Mouse (Mus musculus): Measurements from ENCODE around the gene Klhl8. TPM values are rescaled to one million over a fixed set of nuclear protein-coding genes. Genes with fewer than 3 reads are reported as not detected.

Klhl8 gene
- total RNA-seq, 2 experiments from 2014 or later, result 18.1 to 21.5 TPM

GRCm38 (mm10) chr5:103918233-103918632 is 7.2 kb upstream of the Klhl8 start:
- intact Hi-C loops (cut with DNase I; ENCODE audit: low total_unique reads), result no loop called here

GRCm38 (mm10) chr5:103917357-103917895 is 6.4 kb upstream of the Klhl8 start:
- no peak for DNase-seq
- intact Hi-C loops (cut with DNase I; ENCODE audit: low total_unique reads), result no loop called here

More at GRCm38 (mm10) chr5:103918233-103918632, 7.2 kb upstream of the Klhl8 start:
- DNase-seq, result no peak

- DNase-seq, result no peak
- intact Hi-C loops (cut with DNase I; ENCODE audit: low total_unique reads), result no loop called here
Observed at GRCm38 (mm10) chr5:103916595-103917356, 5.7 kb upstream of the Klhl8 start.

- intact Hi-C loops (cut with DNase I; ENCODE audit: low total_unique reads), result no loop called here
- DNase-seq, result no peak
Observed at GRCm38 (mm10) chr5:103914335-103915226, 3.5 kb upstream of the Klhl8 start.

GRCm38 (mm10) chr5:103913150-103913549 is 2.1 kb upstream of the Klhl8 start:
- intact Hi-C loops (cut with DNase I; ENCODE audit: low total_unique reads), result no loop called here
- no peak for DNase-seq

GRCm38 (mm10) chr5:103911555-103911954 is 496 bp upstream of the Klhl8 start:
- intact Hi-C loops (cut with DNase I; ENCODE audit: low total_unique reads), result no loop called here
- no peak for DNase-seq

GRCm38 (mm10) chr5:103910156-103910555 is 903 bp downstream of the Klhl8 start:
- DNase-seq, result no peak
- intact Hi-C loops (cut with DNase I; ENCODE audit: low total_unique reads), result no loop called here

GRCm38 (mm10) chr5:103909466-103909865 is 1.6 kb downstream of the Klhl8 start:
- DNase-seq, result no peak
- intact Hi-C loops (cut with DNase I; ENCODE audit: low total_unique reads), result no loop called here

- intact Hi-C loops (cut with DNase I; ENCODE audit: low total_unique reads), result no loop called here
- no peak for DNase-seq
Observed at GRCm38 (mm10) chr5:103908851-103909250, 2.2 kb downstream of the Klhl8 start.

- no peak for DNase-seq
- intact Hi-C loops (cut with DNase I; ENCODE audit: low total_unique reads), result no loop called here
Observed at GRCm38 (mm10) chr5:103907844-103908243, 3.2 kb downstream of the Klhl8 start.

GRCm38 (mm10) chr5:103906173-103906572 is 4.9 kb downstream of the Klhl8 start:
- intact Hi-C loops (cut with DNase I; ENCODE audit: low total_unique reads), result no loop called here
- no peak for DNase-seq

GRCm38 (mm10) chr5:103898310-103898709 is 12.7 kb downstream of the Klhl8 start:
- intact Hi-C loops (cut with DNase I; ENCODE audit: low total_unique reads), result no loop called here
- no peak for DNase-seq

GRCm38 (mm10) chr5:103889766-103890165 is 21.3 kb downstream of the Klhl8 start:
- intact Hi-C loops (cut with DNase I; ENCODE audit: low total_unique reads), result no loop called here
- DNase-seq, result no peak

- no peak for DNase-seq
- intact Hi-C loops (cut with DNase I; ENCODE audit: low total_unique reads), result no loop called here
Observed at GRCm38 (mm10) chr5:103863759-103864158, 47.3 kb downstream of the Klhl8 start.

GRCm38 (mm10) chr5:103860622-103861021 is 50.4 kb downstream of the Klhl8 start:
- no peak for DNase-seq
- intact Hi-C loops (cut with DNase I; ENCODE audit: low total_unique reads), result no loop called here

GRCm38 (mm10) chr5:103857151-103857550 is 53.9 kb downstream of the Klhl8 start:
- intact Hi-C loops (cut with DNase I; ENCODE audit: low total_unique reads), result loop anchor here (5.0 kb wide), 1 partner anchor 70 kb away; no protein-coding TSS in a partner anchor

GRCm38 (mm10) chr5:103856286-103857009 is 54.6 kb downstream of the Klhl8 start:
- intact Hi-C loops (cut with DNase I; ENCODE audit: low total_unique reads), result loop anchor here (5.0 kb wide), 1 partner anchor 71 kb away; no protein-coding TSS in a partner anchor

More at GRCm38 (mm10) chr5:103857151-103857550, 53.9 kb downstream of the Klhl8 start:
- no peak for DNase-seq

GRCm38 (mm10) chr5:103855483-103856211 is 55.4 kb downstream of the Klhl8 start:
- no peak for DNase-seq
- intact Hi-C loops (cut with DNase I; ENCODE audit: low total_unique reads), result loop anchor here (5.0 kb wide), 1 partner anchor 72 kb away; no protein-coding TSS in a partner anchor

More at GRCm38 (mm10) chr5:103856286-103857009, 54.6 kb downstream of the Klhl8 start:
- DNase-seq, result no peak

GRCm38 (mm10) chr5:103854807-103855194 is 56.3 kb downstream of the Klhl8 start:
- intact Hi-C loops (cut with DNase I; ENCODE audit: low total_unique reads), result loop anchor here (5.0 kb wide), 1 partner anchor 72 kb away; no protein-coding TSS in a partner anchor
- no peak for DNase-seq
